Mouse (Mus musculus) Muller cell, postnatal 12 days (primary cell): ENCODE data around the gene Slc7a10.
"Not testable (repeated sequence)": the region's sequence is repeated elsewhere in the genome, so short reads cannot be mapped to it uniquely, and the experiment has no call there.

Experiments
- DNase-seq: peaks from one replicate; pipeline ENCODE4 v3.0.0-alpha.2; 2015; ENCODE audit errors: inconsistent ontology term

Slc7a10 gene

DNA sequence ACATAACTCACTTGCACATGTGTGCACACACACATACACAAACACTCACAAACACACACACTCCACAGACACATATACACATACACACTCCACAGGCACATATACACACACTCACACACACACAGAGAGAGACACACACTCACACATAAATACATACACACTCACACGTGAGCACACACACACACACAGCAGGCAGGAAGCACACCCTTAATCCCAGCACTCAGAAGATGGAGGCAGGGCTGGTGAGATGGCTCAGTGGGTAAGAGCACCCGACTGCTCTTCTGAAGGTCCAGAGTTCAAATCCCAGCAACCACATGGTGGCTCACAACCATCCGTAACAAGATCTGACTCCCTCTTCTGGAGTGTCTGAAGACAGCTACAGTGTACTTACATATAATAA, 51.8 kb downstream of the Slc7a10 start:
- DNase-seq: not testable (repeated sequence)
